Mouse (Mus musculus): ENCODE measurements at regions not wholly inside any gene's neighbourhood (a gene's known extent, or its start where the extent isn't known, plus 50 kb on each side); places are given as distances from the start of the nearest gene placed in this dataset.

GRCm38 (mm10) chr2:147814231-147814630 is 232.5 kb downstream of the Foxa2 start:
- DNase-seq (ENCODE audit: low read depth, low spot score), result no peak

GRCm38 (mm10) chr2:147813516-147813915 is 233.3 kb downstream of the Foxa2 start:
- no peak for DNase-seq (ENCODE audit: low read depth, low spot score)

- DNase-seq (ENCODE audit: low read depth, low spot score), result peak; percentile 31
Observed at GRCm38 (mm10) chr2:147808036-147808675, 238.6 kb downstream of the Foxa2 start.

- no peak for DNase-seq (ENCODE audit: low read depth, low spot score)
Observed at GRCm38 (mm10) chr2:147803102-147803501, 243.7 kb downstream of the Foxa2 start.

- no peak for DNase-seq (ENCODE audit: low read depth, low spot score)
Observed at GRCm38 (mm10) chr2:147791434-147791833, 255.3 kb downstream of the Foxa2 start.

GRCm38 (mm10) chr2:147789877-147790276 is 256.9 kb downstream of the Foxa2 start:
- no peak for DNase-seq (ENCODE audit: low read depth, low spot score)

GRCm38 (mm10) chr2:147789268-147789667 is 257.5 kb downstream of the Foxa2 start:
- peak; percentile 56 for DNase-seq (ENCODE audit: low read depth, low spot score)

GRCm38 (mm10) chr2:147788001-147788400 is 258.8 kb downstream of the Foxa2 start:
- no peak for DNase-seq (ENCODE audit: low read depth, low spot score)

GRCm38 (mm10) chr2:147782496-147782895 is 264.3 kb downstream of the Foxa2 start:
- no peak for DNase-seq (ENCODE audit: low read depth, low spot score)

- DNase-seq (ENCODE audit: low read depth, low spot score), result no peak
Observed at GRCm38 (mm10) chr2:147776316-147776715, 270.5 kb downstream of the Foxa2 start.

GRCm38 (mm10) chr2:147772579-147772978 is 274.2 kb downstream of the Foxa2 start:
- no peak for DNase-seq (ENCODE audit: low read depth, low spot score)

- DNase-seq (ENCODE audit: low read depth, low spot score), result no peak
Observed at GRCm38 (mm10) chr2:147753089-147753488, 293.7 kb downstream of the Foxa2 start.

- no peak for DNase-seq (ENCODE audit: low read depth, low spot score)
Observed at GRCm38 (mm10) chr2:147751831-147752230, 294.9 kb downstream of the Foxa2 start.

- no peak for DNase-seq (ENCODE audit: low read depth, low spot score)
Observed at GRCm38 (mm10) chr2:147748006-147748405, 298.8 kb downstream of the Foxa2 start.

GRCm38 (mm10) chr2:147743908-147744307 is 302.9 kb downstream of the Foxa2 start:
- no peak for DNase-seq (ENCODE audit: low read depth, low spot score)

GRCm38 (mm10) chr2:147738307-147738872 is 308.4 kb downstream of the Foxa2 start:
- DNase-seq (ENCODE audit: low read depth, low spot score), result peak; percentile 34

- DNase-seq (ENCODE audit: low read depth, low spot score), result no peak
Observed at GRCm38 (mm10) chr2:147727396-147727795, 319.4 kb downstream of the Foxa2 start.

GRCm38 (mm10) chr2:147718936-147719335 is 327.8 kb downstream of the Foxa2 start:
- no peak for DNase-seq (ENCODE audit: low read depth, low spot score)

- DNase-seq (ENCODE audit: low read depth, low spot score), result no peak
Observed at GRCm38 (mm10) chr2:147717484-147717947, 329.3 kb downstream of the Foxa2 start.

GRCm38 (mm10) chr2:147715791-147716190 is 331.0 kb downstream of the Foxa2 start:
- no peak for DNase-seq (ENCODE audit: low read depth, low spot score)

GRCm38 (mm10) chr2:147710593-147711265 is 336.0 kb downstream of the Foxa2 start:
- DNase-seq (ENCODE audit: low read depth, low spot score), result no peak

- no peak for DNase-seq (ENCODE audit: low read depth, low spot score)
Observed at GRCm38 (mm10) chr2:147709799-147710198, 337.0 kb downstream of the Foxa2 start.

- DNase-seq (ENCODE audit: low read depth, low spot score), result no peak
Observed at GRCm38 (mm10) chr2:147707156-147707555, 339.6 kb downstream of the Foxa2 start.
